Mouse (Mus musculus): ENCODE measurements around the gene Camk1d.

GRCm38 (mm10) chr2:5258250-5258649 lies 456.1 kb downstream of the Camk1d start:
- TF ChIP-seq CTCF (IDR thresholded peaks at IDR 0.05; ENCODE audit: insufficient read depth, low read depth, low read length) = no peak
- TF ChIP-seq POLR2A (IDR thresholded peaks at IDR 0.05; ENCODE audit: insufficient read depth, low read depth, low read length) = no peak
